Mouse (Mus musculus) ES-E14 (cell line): ENCODE data around the gene Prkra.

Experiments used
- CHD2 ChIP-seq: IDR thresholded peaks from 2 replicates; pipeline ENCODE4 v1.6.1; 2014; ENCODE audit warnings: mild to moderate bottlenecking, low read depth, low read length, inconsistent platforms
- ZC3H11A ChIP-seq: IDR thresholded peaks from 2 replicates; pipeline ENCODE4 v1.6.1; 2012; ENCODE audit warnings: low read depth, mild to moderate bottlenecking, inconsistent platforms, low read length, borderline replicate concordance

DNA sequence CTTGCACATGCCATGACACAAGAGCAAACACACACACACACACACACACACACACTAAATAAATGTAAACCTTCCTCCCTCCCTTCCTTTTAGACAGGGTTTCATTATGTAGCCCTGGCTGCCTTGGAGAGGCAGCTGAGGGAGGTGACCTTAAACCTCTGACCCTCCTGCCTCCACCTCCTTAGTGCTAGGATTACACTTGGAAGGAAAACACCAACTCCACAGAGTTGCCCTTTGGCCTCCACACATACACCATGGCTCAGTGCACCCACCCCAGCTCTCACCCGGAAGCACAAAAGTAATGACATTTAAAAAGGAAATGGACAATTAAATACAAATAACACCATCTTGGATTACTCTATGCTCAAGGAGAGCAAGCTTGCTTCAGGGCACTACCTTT is 26.1 kb downstream of the Prkra start:
- TF ChIP-seq ZC3H11A (no peak), CHD2 (no peak)
